Mouse (Mus musculus) kidney, adult 2 months (tissue): Measurements from ENCODE around the gene Itih2. TPM values are rescaled to one million over a fixed set of nuclear protein-coding genes. Genes with fewer than 3 reads are reported as not detected.

Experiments used
- DNase-seq: peaks from one replicate; pipeline ENCODE4 v3.0.0; 2021
- H3K27ac ChIP-seq: fragments of 200-500 bp; 2 replicates; pipeline ENCODE4 v1.5.1; 2012; ENCODE audit warnings: low read depth, low read length, control low read depth, inconsistent platforms; ENCODE audit not compliant: insufficient read depth
- H3K27me3 ChIP-seq: fragments of 200-500 bp; replicated peaks from 2 replicates; pipeline ENCODE4 v1.6.1; 2012; ENCODE audit warnings: mild to moderate bottlenecking, moderate library complexity, low read length, inconsistent platforms; ENCODE audit not compliant: control insufficient read depth, insufficient read depth
- H3K36me3 ChIP-seq: fragments of 200-500 bp; 2 replicates; pipeline ENCODE4 v1.6.1; 2012; ENCODE audit warnings: mild to moderate bottlenecking, moderate library complexity, low read length, inconsistent platforms; ENCODE audit not compliant: control insufficient read depth, insufficient read depth
- H3K4me1 ChIP-seq: fragments of 200-500 bp; 2 replicates; pipeline ENCODE4 v1.6.1; 2011; ENCODE audit warnings: low read length; ENCODE audit not compliant: control insufficient read depth, insufficient read depth
- H3K4me3 ChIP-seq: fragments of 200-500 bp; 2 replicates; pipeline ENCODE4 v1.5.1; 2011; ENCODE audit warnings: mild to moderate bottlenecking, low read depth, low read length, control low read depth; ENCODE audit not compliant: insufficient read depth
- CTCF ChIP-seq: fragments of 200-500 bp; conservative IDR thresholded peaks from 2 replicates; pipeline ENCODE4 v1.5.1; 2011; ENCODE audit warnings: low read depth, mild to moderate bottlenecking, control low read depth, low read length, moderate library complexity, mixed read lengths; ENCODE audit not compliant: insufficient read depth, insufficient read length
- POLR2A ChIP-seq: fragments of 200-500 bp; IDR thresholded peaks from one replicate; pipeline ENCODE4 v1.6.1; 2011; ENCODE audit warnings: low read depth, low read length, control low read depth
- WGBS: fragments of 180-500 bp; shearing (Covaris S2); methylation state at CpG from one replicate; pipeline ENCODE4 v1.1.7; 2018; 5-methylcytosine and 5-hydroxymethylcytosine counted together
- polyA plus RNA-seq: library from polyadenylated mRNA; depleted of rRNA; stranded (reverse); fragments of >200 nt; gene quantifications from 2 replicates; pipeline ENCODE4 v1.2.3, GENCODE M21; 2012; rRNA removed

Gene Itih2
- 0.78 and 1.0 TPM in 2 replicates for polyA plus RNA-seq

GRCm38 (mm10) chr2:10131296-10131695, at the start of gene Itih2:
TSS of gene Itih2 (minus strand) at chr2:10131396.
- no peak for DNase-seq
- no peak within 1 kb of the TSS for H3K27ac ChIP-seq
- TF ChIP-seq CTCF (no peak), POLR2A (no peak)
- H3K27me3 ChIP-seq = no peaks in the 10 kb centered on the region
- no peaks in the 10 kb centered on the region; the same call in 1 of the 2 replicates for H3K4me1 ChIP-seq
- H3K4me3 ChIP-seq = no peak within 1 kb of the TSS
- no peaks in the 10 kb centered on the region for H3K36me3 ChIP-seq
- WGBS = 94% methylated on average over 4 of the region's 4 CpGs

GRCm38 (mm10) chr2:10169991-10170390, 38.8 kb upstream of the Itih2 start:
- Histone ChIP-seq H3K27ac (no peak overlapping the region), H3K4me3 (no peak overlapping the region), H3K27me3 (no peaks in the 10 kb centered on the region), H3K36me3 (no peaks in the 10 kb centered on the region), H3K4me1 (no peaks in the 10 kb centered on the region)
- DNase-seq = no peak
- 88% methylated on average over 16 of the region's 16 CpGs for WGBS
- no peak for TF ChIP-seq CTCF

GRCm38 (mm10) chr2:10168016-10168415, 36.8 kb upstream of the Itih2 start:
- WGBS = 57% methylated on average over 8 of the region's 8 CpGs
- no peak for DNase-seq
- Histone ChIP-seq H3K27ac (no peak overlapping the region), H3K27me3 (no peaks in the 10 kb centered on the region), H3K4me1 (no peaks in the 10 kb centered on the region), H3K4me3 (no peak overlapping the region), H3K36me3 (no peaks in the 10 kb centered on the region)
- TF ChIP-seq CTCF (no peak), POLR2A (no peak)

- Histone ChIP-seq H3K36me3 (no peaks in the 10 kb centered on the region), H3K27ac (no peak overlapping the region), H3K4me1 (no peaks in the 10 kb centered on the region), H3K27me3 (no peaks in the 10 kb centered on the region), H3K4me3 (no peak overlapping the region)
- TF ChIP-seq CTCF (no peak), POLR2A (no peak)
- no peak for DNase-seq
- WGBS = 87% methylated on average over 11 of the region's 11 CpGs
These were observed 36.1 kb upstream of the Itih2 start for GRCm38 (mm10) chr2:10167283-10167682.

- no peak for DNase-seq
- 26% methylated on average over 6 of the region's 6 CpGs for WGBS
These were observed 35.4 kb upstream of the Itih2 start for GRCm38 (mm10) chr2:10166635-10167034.

GRCm38 (mm10) chr2:10162011-10162410, 30.8 kb upstream of the Itih2 start:
- Histone ChIP-seq H3K27me3 (no peaks in the 10 kb centered on the region), H3K4me3 (no peak overlapping the region), H3K27ac (no peak overlapping the region), H3K4me1 (no peaks in the 10 kb centered on the region), H3K36me3 (no peaks in the 10 kb centered on the region)
- WGBS = 82% methylated on average over 4 of the region's 4 CpGs
- TF ChIP-seq POLR2A = no peak
- no peak for TF ChIP-seq CTCF
- no peak for DNase-seq

More at GRCm38 (mm10) chr2:10166635-10167034, 35.4 kb upstream of the Itih2 start:
- Histone ChIP-seq H3K4me3 (no peak overlapping the region), H3K27ac (no peak overlapping the region), H3K4me1 (no peaks in the 10 kb centered on the region), H3K27me3 (no peaks in the 10 kb centered on the region), H3K36me3 (no peaks in the 10 kb centered on the region)
- no peak for TF ChIP-seq POLR2A
- TF ChIP-seq CTCF = no peak

GRCm38 (mm10) chr2:10157184-10157583, 26.0 kb upstream of the Itih2 start:
- Histone ChIP-seq H3K4me1 (peaks cover 15% of the 10 kb centered on the region), H3K27me3 (no peaks in the 10 kb centered on the region), H3K36me3 (no peaks in the 10 kb centered on the region), H3K4me3 (no peak overlapping the region), H3K27ac (no peak overlapping the region)
- no peak for DNase-seq
- WGBS = 62% methylated on average over 10 of the region's 10 CpGs
- TF ChIP-seq CTCF (no peak), POLR2A (no peak)
